Mouse (Mus musculus): ENCODE measurements around the gene Uty. TPM values are rescaled to one million over a fixed set of nuclear protein-coding genes. Genes with fewer than 3 reads are reported as not detected.

The Uty gene
- 19.0 and 19.1 TPM in 2 replicates for polyA plus RNA-seq (2016; fragmentation: Nextera tagmentation; extraction: Ambion mirVana)

DNA sequence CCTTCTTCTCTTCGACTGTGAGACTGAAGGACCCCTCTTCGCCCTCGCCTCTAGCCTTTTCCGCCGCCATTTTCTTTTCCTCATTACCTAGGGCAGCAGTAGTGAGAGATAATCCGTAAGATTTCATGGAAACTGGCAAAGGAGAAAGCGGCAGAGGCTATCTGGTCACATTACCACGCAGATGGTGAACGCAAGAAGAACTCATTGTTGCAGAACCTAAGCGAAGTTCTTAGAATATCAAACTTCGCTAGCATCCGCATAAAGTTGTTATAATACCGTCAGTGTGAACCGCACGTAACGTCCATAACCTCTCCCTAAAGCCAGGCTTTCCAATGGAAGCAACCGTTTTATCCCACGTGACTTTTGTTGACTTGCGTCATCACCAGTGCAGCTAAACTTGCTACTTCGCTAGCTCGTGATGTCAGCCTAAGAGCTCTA lies at the start of gene Uty:
TSS of gene Uty (minus strand) at position 334 of the 438 bp plus-strand sequence.
- Histone ChIP-seq H3K27me3 (ENCODE audit: poor library complexity, severe bottlenecking) (no peaks in the 10 kb centered on the region), H3K27ac (peak within 1 kb of the TSS; percentile 83), H3K4me3 (peak within 1 kb of the TSS; percentile 54), H3K4me1 (no peaks in the 10 kb centered on the region), H3K9me3 (no peaks in the 10 kb centered on the region), H3K36me3 (replicated peaks) (no peaks in the 10 kb centered on the region)
- DNase-seq (ENCODE audit: extremely low spot score, low spot score), result peak; percentile 33
- 0% methylated on average over 21 of the region's 21 CpGs for WGBS

DNA sequence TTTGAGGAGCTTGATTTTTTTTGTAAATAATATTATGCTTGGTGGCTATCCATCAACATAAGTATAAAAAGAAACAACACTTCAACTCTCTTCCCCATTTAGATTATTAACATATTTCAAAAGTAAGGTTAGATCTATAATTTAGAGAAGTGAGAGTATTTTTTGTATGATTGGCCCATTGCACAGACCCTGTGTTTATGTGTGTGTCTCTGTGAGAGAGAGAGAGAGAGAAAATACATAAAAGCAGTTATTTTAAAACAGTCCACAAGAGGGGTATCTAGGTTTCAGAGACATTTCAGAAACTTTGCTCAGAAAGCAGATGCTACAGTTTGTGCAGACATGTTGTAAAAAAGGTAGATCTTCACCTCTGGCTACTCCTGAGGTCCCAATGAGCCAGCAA lies 48.1 kb upstream of the Uty start:
- no peaks in the 10 kb centered on the region for H3K36me3 ChIP-seq (replicated peaks)
- no peak overlapping the region for H3K27ac ChIP-seq
- no peaks in the 10 kb centered on the region for H3K4me1 ChIP-seq
- H3K4me3 ChIP-seq, result no peak overlapping the region
- H3K9me3 ChIP-seq, result no peaks in the 10 kb centered on the region
- DNase-seq (ENCODE audit: extremely low spot score, low spot score), result no peak
- H3K27me3 ChIP-seq (ENCODE audit: poor library complexity, severe bottlenecking), result no peaks in the 10 kb centered on the region

DNA sequence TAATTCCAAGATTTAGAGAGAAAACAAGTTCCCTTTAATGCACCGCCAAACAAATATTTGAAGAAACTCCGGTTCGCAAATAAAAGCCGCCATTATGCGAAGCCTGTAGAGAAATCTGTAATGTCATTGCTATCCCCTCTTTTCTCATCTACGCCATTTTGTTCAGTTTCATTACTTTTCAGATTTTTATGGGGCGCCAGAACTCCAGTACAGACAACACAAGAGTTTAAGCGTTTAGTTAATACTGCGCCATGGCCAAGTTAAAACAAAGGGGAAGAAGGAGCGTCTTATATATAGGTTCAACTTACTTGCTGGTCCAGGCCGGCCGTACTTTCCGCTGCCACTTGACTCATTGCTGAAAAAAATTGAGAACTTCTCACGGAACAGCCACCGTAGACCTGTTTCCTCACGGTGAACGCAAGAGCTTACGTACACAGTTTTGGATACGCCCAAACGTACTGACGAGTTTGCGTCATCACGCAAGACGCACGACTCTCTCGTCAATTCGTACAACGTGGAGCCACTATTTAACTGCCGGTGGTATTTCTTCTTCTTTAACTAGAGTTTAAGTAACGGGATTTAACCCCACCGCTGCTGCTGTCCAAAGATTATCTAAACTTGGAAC lies 40.7 kb upstream of the Uty start, which contains the start of gene Ddx3y:
TSS of gene Ddx3y (minus strand) at position 459 of the 625 bp plus-strand sequence.
- DNase-seq (ENCODE audit: extremely low spot score, low spot score), result peak; percentile 40
- peak within 1 kb of the TSS; percentile 52 for H3K4me3 ChIP-seq
- under 1% methylated on average over 31 of the region's 31 CpGs for WGBS
- peak within 1 kb of the TSS; percentile 76 for H3K27ac ChIP-seq
- H3K9me3 ChIP-seq, result no peaks in the 10 kb centered on the region
- H3K4me1 ChIP-seq, result no peaks in the 10 kb centered on the region
- H3K27me3 ChIP-seq (ENCODE audit: poor library complexity, severe bottlenecking), result no peaks in the 10 kb centered on the region
- peaks cover 5% of the 10 kb centered on the region; the same call in 1 of the 2 replicates for H3K36me3 ChIP-seq (replicated peaks)

DNA sequence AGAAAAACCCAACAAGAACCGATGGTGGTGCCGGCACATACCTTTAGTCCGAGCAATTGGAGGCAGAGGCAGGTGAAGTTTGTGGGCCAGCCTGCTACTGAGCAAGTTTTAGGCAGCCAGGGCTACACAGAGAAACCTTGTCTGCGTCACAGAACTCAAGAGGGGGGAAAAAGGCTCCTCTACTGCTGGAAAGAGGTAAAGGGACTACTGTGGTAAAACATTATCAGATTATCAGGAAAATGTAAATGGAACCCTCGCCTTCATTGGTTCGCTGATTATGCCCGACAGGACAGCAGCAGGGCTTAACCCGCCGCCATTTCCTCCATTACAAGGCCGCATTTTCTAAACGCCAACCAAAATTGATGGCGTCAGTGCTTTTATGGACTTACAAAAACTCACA lies 40.2 kb upstream of the Uty start:
- H3K4me1 ChIP-seq, result no peaks in the 10 kb centered on the region
- peaks cover 9% of the 10 kb centered on the region; the same call in 1 of the 2 replicates for H3K36me3 ChIP-seq (replicated peaks)
- no peaks in the 10 kb centered on the region for H3K27me3 ChIP-seq (ENCODE audit: poor library complexity, severe bottlenecking)
- H3K27ac ChIP-seq, result peak overlapping the region; percentile 76
- peak overlapping the region; percentile 52 for H3K4me3 ChIP-seq
- no peaks in the 10 kb centered on the region for H3K9me3 ChIP-seq
- WGBS, result 0% methylated on average over 12 of the region's 12 CpGs
- DNase-seq (ENCODE audit: extremely low spot score, low spot score), result no peak

DNA sequence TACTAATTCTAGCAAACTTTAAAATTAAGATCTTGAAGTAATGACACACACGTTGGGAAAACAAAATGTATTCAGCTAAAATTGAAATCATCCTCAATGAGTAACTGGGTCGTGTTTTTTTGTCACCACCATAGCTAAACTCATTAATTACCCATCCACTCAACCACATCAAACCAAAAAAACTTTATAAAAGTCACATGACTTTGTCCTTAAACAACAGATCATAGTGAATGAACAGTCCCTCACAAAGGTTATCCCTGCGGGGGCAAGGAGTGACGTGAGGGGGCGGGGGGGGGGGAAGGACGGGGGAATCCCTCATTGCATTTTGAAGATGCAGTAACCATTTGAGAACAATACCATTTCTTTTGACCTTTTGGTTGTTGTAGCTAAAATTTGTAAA lies 558 bp upstream of the Uty start:
- H3K4me1 ChIP-seq, result no peaks in the 10 kb centered on the region
- WGBS, result 46% methylated on average over 4 of the region's 6 CpGs
- H3K4me3 ChIP-seq, result peak overlapping the region; percentile 54
- H3K27ac ChIP-seq, result no peak overlapping the region
- no peak for DNase-seq (ENCODE audit: extremely low spot score, low spot score)
- H3K27me3 ChIP-seq (ENCODE audit: poor library complexity, severe bottlenecking), result no peaks in the 10 kb centered on the region
- no peaks in the 10 kb centered on the region for H3K36me3 ChIP-seq (replicated peaks)
- H3K9me3 ChIP-seq, result no peaks in the 10 kb centered on the region

DNA sequence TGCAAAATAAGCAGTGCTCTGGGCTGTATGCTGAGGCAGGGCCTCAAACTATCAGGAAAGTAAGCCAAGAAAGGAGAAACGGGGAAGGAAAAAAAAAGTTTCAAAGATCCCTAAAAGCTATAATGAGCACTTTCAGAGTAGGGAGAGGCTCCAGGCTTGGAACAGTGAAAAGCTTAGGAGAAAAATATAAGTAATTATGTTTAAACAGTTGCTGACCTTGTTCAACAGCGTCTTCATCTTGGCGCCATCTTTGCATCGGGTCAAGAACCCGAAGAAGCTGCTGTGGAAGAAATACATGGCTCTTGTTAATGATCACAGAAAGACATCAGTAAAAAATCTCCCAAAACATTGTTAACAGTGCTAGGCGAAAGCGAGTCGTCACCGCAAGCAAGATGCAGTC lies 619 bp downstream of the Uty start:
- H3K9me3 ChIP-seq, result no peaks in the 10 kb centered on the region
- H3K4me1 ChIP-seq, result no peaks in the 10 kb centered on the region
- peak overlapping the region; percentile 54 for H3K4me3 ChIP-seq
- H3K27me3 ChIP-seq (ENCODE audit: poor library complexity, severe bottlenecking), result no peaks in the 10 kb centered on the region
- peak overlapping the region; percentile 83 for H3K27ac ChIP-seq
- DNase-seq (ENCODE audit: extremely low spot score, low spot score), result peak; percentile 13
- 0% methylated on average over 9 of the region's 9 CpGs for WGBS
- H3K36me3 ChIP-seq (replicated peaks), result no peaks in the 10 kb centered on the region

DNA sequence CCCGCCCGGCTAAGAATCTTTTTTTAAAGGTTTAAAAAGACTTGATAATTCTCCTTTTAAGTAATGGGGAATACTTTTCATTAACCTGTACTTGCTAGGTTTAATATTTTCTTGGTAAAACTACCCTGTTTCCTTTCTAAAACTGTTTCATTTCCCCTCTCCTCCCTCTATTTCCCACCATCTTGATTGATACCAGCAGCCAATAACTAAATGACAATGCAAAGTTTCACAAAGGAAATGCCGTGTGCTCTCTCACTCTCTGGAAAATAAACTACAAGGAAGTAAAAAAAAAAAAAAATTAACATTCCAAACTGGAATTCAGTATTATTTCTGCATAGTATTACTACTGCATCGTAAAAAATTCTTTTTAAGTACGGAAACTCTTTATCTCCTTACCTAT lies 1.1 kb downstream of the Uty start:
- H3K27ac ChIP-seq, result peak overlapping the region; percentile 83
- no peaks in the 10 kb centered on the region for H3K36me3 ChIP-seq (replicated peaks)
- no peak for DNase-seq (ENCODE audit: extremely low spot score, low spot score)
- H3K4me1 ChIP-seq, result no peaks in the 10 kb centered on the region
- H3K4me3 ChIP-seq, result peak overlapping the region; percentile 54
- WGBS, result 77% methylated on average over 5 of the region's 5 CpGs
- no peaks in the 10 kb centered on the region for H3K27me3 ChIP-seq (ENCODE audit: poor library complexity, severe bottlenecking)
- H3K9me3 ChIP-seq, result no peaks in the 10 kb centered on the region

DNA sequence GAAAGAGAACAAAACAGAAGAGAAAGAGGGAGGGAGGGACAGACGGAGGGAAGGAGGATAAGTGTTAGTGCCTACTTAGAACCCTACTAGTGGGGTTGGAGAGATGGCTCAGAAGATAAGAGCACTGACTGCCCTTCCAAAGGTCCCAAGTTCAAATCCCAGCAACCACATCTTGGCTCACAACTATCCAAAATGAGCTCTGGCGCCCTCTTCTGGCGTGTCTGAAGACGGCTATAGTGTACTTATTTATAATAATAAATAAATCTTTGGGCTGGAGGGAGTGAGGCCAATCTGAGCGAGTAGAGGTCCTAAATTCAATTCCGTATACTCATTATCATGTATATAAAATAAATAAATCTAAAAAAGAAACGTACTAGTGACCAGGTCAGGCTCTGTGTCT lies 25.6 kb downstream of the Uty start:
- DNase-seq (ENCODE audit: extremely low spot score, low spot score), result no peak
- 93% methylated on average over 7 of the region's 7 CpGs for WGBS
- Histone ChIP-seq H3K36me3 (replicated peaks) (0 out of 2 replicates have a peak, but pooled peaks cover 4% of the 10 kb centered on the region), H3K4me1 (no peaks in the 10 kb centered on the region), H3K9me3 (no peaks in the 10 kb centered on the region), H3K27ac (no peak overlapping the region), H3K27me3 (ENCODE audit: poor library complexity, severe bottlenecking) (no peaks in the 10 kb centered on the region), H3K4me3 (no peak overlapping the region)

DNA sequence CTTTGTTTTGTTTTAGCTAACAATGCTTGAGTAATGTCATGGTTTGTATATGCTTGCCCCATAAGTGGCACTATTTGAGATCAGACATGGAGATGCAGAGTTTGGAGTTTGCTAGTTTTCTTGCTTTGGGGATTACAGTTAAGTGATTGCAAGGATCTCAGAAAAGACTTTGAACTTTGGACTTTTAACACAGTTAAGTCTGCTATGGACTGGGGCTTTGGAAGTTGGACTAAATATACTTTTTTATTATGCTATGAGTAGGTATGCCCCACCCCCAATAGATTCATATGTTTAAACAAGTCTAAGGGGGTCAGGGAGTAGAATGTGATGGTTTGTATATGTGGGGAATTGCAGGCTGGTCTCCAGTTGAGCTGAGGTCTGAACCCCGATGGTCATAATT lies 67.1 kb downstream of the Uty start:
- no peak overlapping the region for H3K4me3 ChIP-seq
- WGBS, result 100% methylated on average over 1 of the region's 1 CpGs
- H3K4me1 ChIP-seq, result no peaks in the 10 kb centered on the region
- H3K9me3 ChIP-seq, result no peaks in the 10 kb centered on the region
- no peak for DNase-seq (ENCODE audit: extremely low spot score, low spot score)
- H3K27me3 ChIP-seq (ENCODE audit: poor library complexity, severe bottlenecking), result no peaks in the 10 kb centered on the region
- H3K27ac ChIP-seq, result no peak overlapping the region
- no peaks in the 10 kb centered on the region for H3K36me3 ChIP-seq (replicated peaks)

DNA sequence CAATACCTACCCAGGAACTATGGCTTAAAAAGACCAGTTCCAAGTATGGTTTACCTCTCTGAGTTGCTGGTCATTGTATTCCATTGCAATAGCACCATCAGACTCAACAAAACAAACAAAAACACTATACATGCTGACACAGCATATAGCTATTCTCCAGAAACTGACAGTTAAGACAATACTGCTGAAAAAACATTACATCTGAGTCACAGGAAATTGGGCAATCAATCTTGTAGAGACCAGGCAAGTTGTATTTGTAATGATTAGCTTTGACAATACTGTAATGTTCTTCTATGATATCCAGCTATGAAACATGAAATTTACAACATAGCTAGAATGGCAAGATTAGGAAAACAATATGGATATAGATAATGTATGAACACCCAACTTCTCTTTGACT lies 82.5 kb downstream of the Uty start:
- H3K27me3 ChIP-seq (ENCODE audit: poor library complexity, severe bottlenecking), result no peaks in the 10 kb centered on the region
- H3K4me1 ChIP-seq, result no peaks in the 10 kb centered on the region
- DNase-seq (ENCODE audit: extremely low spot score, low spot score), result no peak
- no peak overlapping the region for H3K27ac ChIP-seq
- no peaks in the 10 kb centered on the region for H3K9me3 ChIP-seq
- H3K4me3 ChIP-seq, result no peak overlapping the region
- H3K36me3 ChIP-seq (replicated peaks), result no peaks in the 10 kb centered on the region

DNA sequence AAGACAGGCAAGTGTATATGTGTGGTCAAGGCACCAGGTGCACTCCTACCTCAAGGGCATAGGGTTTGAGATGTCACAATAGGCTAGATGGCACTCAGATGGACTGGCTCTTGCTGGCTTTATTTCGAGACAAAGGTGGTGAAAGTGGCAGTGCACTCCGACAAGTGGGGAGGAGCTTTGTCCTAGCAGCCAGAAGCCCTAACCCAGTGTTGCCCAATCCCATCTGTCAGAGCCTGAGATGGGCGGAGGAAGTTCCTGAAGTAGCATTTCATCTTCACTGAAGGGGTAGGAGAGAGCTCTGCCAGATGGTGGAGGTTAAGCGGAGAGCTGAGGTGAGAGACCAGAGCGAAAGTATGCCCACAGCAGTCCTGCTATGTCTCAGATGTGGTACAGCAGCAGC lies 129.4 kb downstream of the Uty start:
- Histone ChIP-seq H3K36me3 (replicated peaks) (peaks cover 5% of the 10 kb centered on the region), H3K9me3 (no peaks in the 10 kb centered on the region), H3K4me3 (no peak overlapping the region), H3K27ac (no peak overlapping the region), H3K4me1 (no peaks in the 10 kb centered on the region), H3K27me3 (ENCODE audit: poor library complexity, severe bottlenecking) (no peaks in the 10 kb centered on the region)
- no peak for DNase-seq (ENCODE audit: extremely low spot score, low spot score)
- 87% methylated on average over 5 of the region's 5 CpGs for WGBS

DNA sequence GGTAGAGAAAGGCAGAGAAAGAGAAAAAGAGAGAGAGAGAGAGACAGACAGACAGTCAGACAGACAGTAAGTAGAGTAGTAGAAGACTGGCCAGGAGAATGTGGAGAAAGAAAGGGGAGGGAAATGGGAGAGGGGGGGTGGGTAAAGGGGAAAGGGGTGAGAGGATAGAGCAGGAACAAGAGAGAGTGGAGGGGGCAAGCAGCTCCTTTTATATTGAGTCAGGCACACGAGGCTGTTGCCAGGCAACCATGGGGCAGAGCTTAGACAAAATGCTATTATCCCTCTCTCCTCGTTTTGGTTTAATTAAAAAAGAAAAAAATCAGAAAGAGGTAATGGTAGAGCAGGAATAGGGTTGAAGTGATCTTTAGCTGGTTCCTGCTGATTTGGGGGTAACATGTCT lies 131.5 kb downstream of the Uty start:
- no peak for DNase-seq (ENCODE audit: extremely low spot score, low spot score)
- no peaks in the 10 kb centered on the region for H3K9me3 ChIP-seq
- H3K4me3 ChIP-seq, result no peak overlapping the region
- no peaks in the 10 kb centered on the region for H3K4me1 ChIP-seq
- no peaks in the 10 kb centered on the region for H3K36me3 ChIP-seq (replicated peaks)
- H3K27ac ChIP-seq, result no peak overlapping the region
- H3K27me3 ChIP-seq (ENCODE audit: poor library complexity, severe bottlenecking), result no peaks in the 10 kb centered on the region
- WGBS, result 20% methylated on average over 1 of the region's 2 CpGs

Data from forebrain, embryonic 10.5 days (tissue).